Mouse (Mus musculus): Measurements from ENCODE around the gene Rnf113a2. TPM values are rescaled to one million over a fixed set of nuclear protein-coding genes. Genes with fewer than 3 reads are reported as not detected.

The Rnf113a2 gene
- polyA plus RNA-seq (2014; fragmentation: Illumina TruSeq; extraction: RNeasy Lipid Tissue Mini Kit (QIAGEN cat#74804); ENCODE audit: low read depth, low replicate concordance), result 5.3 TPM

GRCm38 (mm10) chr12:84416834-84417604 is at the start of gene Rnf113a2:
Rnf113a2 (plus strand) TSS chr12:84417196.

GRCm38 (mm10) chr12:84408819-84409507 is 8.0 kb upstream of the Rnf113a2 start, which contains the start of the genes Entpd5 and Bbof1:
Entpd5 (minus strand) TSS chr12:84409029.
Bbof1 (plus strand) TSS chr12:84409071.

GRCm38 (mm10) chr12:84450718-84451646 is 34.0 kb downstream of the Rnf113a2 start, which contains the start of the genes Aldh6a1 and Lin52:
Aldh6a1 (minus strand) TSS chr12:84451004.
Lin52 (plus strand) TSS chr12:84451422.

Other genes with a start within 250 kb of the Rnf113a2 start
- 3.2 TPM for gene Elmsan1, start 198.3 kb upstream of the Rnf113a2 start, polyA plus RNA-seq (2014; fragmentation: Illumina TruSeq; extraction: RNeasy Lipid Tissue Mini Kit (QIAGEN cat#74804); ENCODE audit: low read depth, low replicate concordance)
- gene Ptgr2, start 132.0 kb upstream of the Rnf113a2 start, polyA plus RNA-seq (2014; fragmentation: Illumina TruSeq; extraction: RNeasy Lipid Tissue Mini Kit (QIAGEN cat#74804); ENCODE audit: low read depth, low replicate concordance), result 87.0 TPM
- gene Zfp410, start 100.3 kb upstream of the Rnf113a2 start, polyA plus RNA-seq (2014; fragmentation: Illumina TruSeq; extraction: RNeasy Lipid Tissue Mini Kit (QIAGEN cat#74804); ENCODE audit: low read depth, low replicate concordance), result 13.7 TPM
- 2.3 TPM for gene Coq6, start 55.5 kb upstream of the Rnf113a2 start, polyA plus RNA-seq (2014; fragmentation: Illumina TruSeq; extraction: RNeasy Lipid Tissue Mini Kit (QIAGEN cat#74804); ENCODE audit: low read depth, low replicate concordance)
- 0.50 TPM for gene Fam161b, start 55.4 kb upstream of the Rnf113a2 start, polyA plus RNA-seq (2014; fragmentation: Illumina TruSeq; extraction: RNeasy Lipid Tissue Mini Kit (QIAGEN cat#74804); ENCODE audit: low read depth, low replicate concordance)
- 157 TPM for gene Entpd5, start 8.2 kb upstream of the Rnf113a2 start, polyA plus RNA-seq (2014; fragmentation: Illumina TruSeq; extraction: RNeasy Lipid Tissue Mini Kit (QIAGEN cat#74804); ENCODE audit: low read depth, low replicate concordance)
- 2.4 TPM for gene Bbof1, start 8.1 kb upstream of the Rnf113a2 start, polyA plus RNA-seq (2014; fragmentation: Illumina TruSeq; extraction: RNeasy Lipid Tissue Mini Kit (QIAGEN cat#74804); ENCODE audit: low read depth, low replicate concordance)
- 694 TPM for gene Aldh6a1, start 33.8 kb downstream of the Rnf113a2 start, polyA plus RNA-seq (2014; fragmentation: Illumina TruSeq; extraction: RNeasy Lipid Tissue Mini Kit (QIAGEN cat#74804); ENCODE audit: low read depth, low replicate concordance)
- gene Lin52, start 34.2 kb downstream of the Rnf113a2 start, polyA plus RNA-seq (2014; fragmentation: Illumina TruSeq; extraction: RNeasy Lipid Tissue Mini Kit (QIAGEN cat#74804); ENCODE audit: low read depth, low replicate concordance), result 10.4 TPM
- not detected for gene Vsx2, start 152.6 kb downstream of the Rnf113a2 start, polyA plus RNA-seq (2014; fragmentation: Illumina TruSeq; extraction: RNeasy Lipid Tissue Mini Kit (QIAGEN cat#74804); ENCODE audit: low read depth, low replicate concordance)
- gene Abcd4, start 200.2 kb downstream of the Rnf113a2 start, polyA plus RNA-seq (2014; fragmentation: Illumina TruSeq; extraction: RNeasy Lipid Tissue Mini Kit (QIAGEN cat#74804); ENCODE audit: low read depth, low replicate concordance), result 2.9 TPM
- gene Vrtn, start 223.8 kb downstream of the Rnf113a2 start, polyA plus RNA-seq (2014; fragmentation: Illumina TruSeq; extraction: RNeasy Lipid Tissue Mini Kit (QIAGEN cat#74804); ENCODE audit: low read depth, low replicate concordance), result not detected